Mouse (Mus musculus) limb, embryonic 14.5 days (tissue): Measurements from ENCODE around the gene Ssh3. TPM values are rescaled to one million over a fixed set of nuclear protein-coding genes. Genes with fewer than 3 reads are reported as not detected.
A peak's percentile ranks its signal among the peaks of the same experiment; 100 is the strongest.

Source experiments
- ATAC-seq: fragments of 200-750 bp; cut with Nextera tagmentation; 2 replicates; pipeline ENCODE4 v1.8.0; 2017; ENCODE audit warnings: low read depth, moderate number of reproducible peaks, moderate TSS enrichment; ENCODE audit not compliant: low FRiP score
- DNase-seq: peaks from one replicate; pipeline ENCODE4 v3.0.0-alpha.2; 2015; ENCODE audit warnings: low spot score
- H3K27ac ChIP-seq: fragments of 300-500 bp; sonication (generic); replicated peaks from 2 replicates; pipeline ENCODE4 v1.5.1; 2014; ENCODE audit warnings: low read depth, mild to moderate bottlenecking, low read length, moderate library complexity, mixed read lengths
- H3K27me3 ChIP-seq: fragments of 300-500 bp; sonication (generic); 2 replicates; pipeline ENCODE4 v1.6.1; 2014; ENCODE audit warnings: low read length, mixed read lengths; ENCODE audit not compliant: control insufficient read depth, insufficient read depth
- H3K36me3 ChIP-seq: fragments of 300-500 bp; sonication (generic); 2 replicates; pipeline ENCODE4 v1.6.1; 2014; ENCODE audit warnings: mild to moderate bottlenecking, low read length, moderate library complexity, mixed read lengths; ENCODE audit not compliant: control insufficient read depth, insufficient read depth
- H3K4me1 ChIP-seq: fragments of 300-500 bp; sonication (generic); 2 replicates; pipeline ENCODE4 v1.6.1; 2014; ENCODE audit warnings: antibody characterized with exemption, low read length, mixed read lengths; ENCODE audit not compliant: control insufficient read depth, insufficient read depth
- H3K4me2 ChIP-seq: fragments of 300-500 bp; sonication (generic); replicated peaks from 2 replicates; pipeline ENCODE4 v1.6.1; 2014; ENCODE audit warnings: low read depth, mild to moderate bottlenecking, low read length, moderate library complexity; ENCODE audit not compliant: severe bottlenecking
- H3K4me3 ChIP-seq: fragments of 300-500 bp; sonication (generic); replicated peaks from 2 replicates; pipeline ENCODE4 v1.5.1; 2014; ENCODE audit warnings: low read length
- H3K9ac ChIP-seq: fragments of 300-500 bp; sonication (generic); 2 replicates; pipeline ENCODE4 v1.6.1; 2014; ENCODE audit warnings: mild to moderate bottlenecking, low read depth, low read length, moderate library complexity; ENCODE audit not compliant: severe bottlenecking
- H3K9me3 ChIP-seq: fragments of 300-500 bp; sonication (generic); 2 replicates; pipeline ENCODE4 v1.6.1; 2016; ENCODE audit warnings: low read length; ENCODE audit not compliant: control insufficient read depth
- POLR2A ChIP-seq: fragments of 200-500 bp; IDR thresholded peaks from 2 replicates; pipeline ENCODE4 v1.8.0; 2012; ENCODE audit warnings: inconsistent platforms, mild to moderate bottlenecking, moderate library complexity, borderline replicate concordance; ENCODE audit not compliant: insufficient read depth, insufficient read length; ENCODE audit errors: extremely low read depth
- WGBS: fragments of 180-500 bp; shearing (Covaris S2); extraction: QIAGEN DNeasy Blood & Tissue Kit; methylation state at CpG from one replicate; pipeline ENCODE4 v1.1.7; 2014; 5-methylcytosine and 5-hydroxymethylcytosine counted together
- polyA plus RNA-seq, 2 experiments: library from polyadenylated mRNA; depleted of rRNA in 1 of 2; stranded (reverse) in 1 of 2; unstranded in 1 of 2; fragments of >200 nt; fragmentation: Nextera tagmentation in 1 of 2; extraction: Ambion mirVana in 1 of 2; gene quantifications; 2 replicates each; pipeline versions ENCODE4 v1.2.1 to v1.2.3; 2012 to 2014

The Ssh3 gene
- polyA plus RNA-seq, 2 experiments: 22.3 to 57.5 TPM

DNA sequence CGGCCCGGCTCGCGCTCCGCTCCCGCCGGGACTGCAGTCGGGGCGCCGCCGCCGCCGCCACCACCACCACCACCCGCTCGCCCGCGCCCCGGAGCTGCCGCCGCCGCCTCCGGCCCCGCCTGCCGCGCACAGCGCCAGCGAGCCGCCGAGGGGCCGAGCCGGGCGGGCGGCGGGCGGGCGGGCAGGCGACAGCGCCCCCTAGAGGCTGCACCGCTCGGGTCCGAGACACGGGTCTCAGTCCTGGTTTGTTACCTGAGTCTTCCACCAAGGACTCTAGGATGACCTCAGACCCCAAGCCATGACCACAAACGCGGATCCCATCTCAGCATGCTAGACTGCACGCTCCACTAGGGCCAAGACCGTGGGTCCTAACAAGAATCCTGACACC is 37.2 kb upstream of the Ssh3 start, which contains the start of gene Grk2:
Gene Grk2, minus strand, starts transcription at position 33 of the 388 bp plus-strand sequence.
- Histone ChIP-seq H3K9me3 (no peaks in the 10 kb centered on the region), H3K4me2 (peak within 1 kb of the TSS; percentile 85), H3K27me3 (no peaks in the 10 kb centered on the region), H3K9ac (peak within 1 kb of the TSS; percentile 92), H3K4me1 (peaks cover 45% of the 10 kb centered on the region), H3K27ac (peak within 1 kb of the TSS; percentile 85), H3K4me3 (peak within 1 kb of the TSS; percentile 97), H3K36me3 (no peaks in the 10 kb centered on the region)
- DNase-seq (peak; percentile 60), ATAC-seq (peak; percentile 79)
- under 1% methylated on average over 16 of the region's 46 CpGs for WGBS
- TF ChIP-seq POLR2A: no peak

DNA sequence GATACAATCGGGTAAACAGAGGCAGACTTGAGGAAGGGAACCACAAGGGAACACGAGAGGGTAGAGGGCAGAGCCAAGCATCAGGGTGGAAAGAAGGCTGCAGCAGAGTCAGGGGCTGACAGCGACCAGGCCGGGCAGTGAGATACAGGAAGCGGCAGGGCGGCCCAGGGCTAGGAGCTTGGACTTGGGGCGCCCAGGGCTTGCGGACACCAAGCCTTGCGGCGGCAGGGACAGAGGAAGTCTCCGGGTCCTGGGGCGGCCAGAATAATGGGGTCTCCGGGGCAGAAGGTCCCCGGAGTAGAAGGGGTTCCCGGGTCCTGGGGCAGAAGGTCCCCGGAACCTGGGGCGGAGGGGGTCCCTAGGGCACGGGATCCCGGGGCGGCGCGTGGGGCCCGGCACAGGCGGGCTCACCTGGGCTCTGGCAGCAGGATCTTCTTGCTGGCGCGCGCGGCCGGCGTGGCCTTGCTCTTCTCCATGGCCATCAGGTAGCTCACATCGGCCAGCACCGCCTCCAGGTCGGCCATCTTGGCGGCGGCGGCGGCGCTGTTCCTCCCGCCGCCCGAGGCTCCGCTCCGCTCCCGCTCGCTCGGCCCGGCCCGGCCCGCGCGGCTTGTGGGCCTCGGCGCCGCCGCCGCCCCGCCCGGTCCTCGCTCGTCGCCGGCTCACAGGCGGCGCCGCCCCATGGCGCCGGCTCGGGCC is 36.7 kb upstream of the Ssh3 start:
- ATAC-seq: peak; percentile 56
- peak overlapping the region; percentile 92 for H3K9ac ChIP-seq

DNA sequence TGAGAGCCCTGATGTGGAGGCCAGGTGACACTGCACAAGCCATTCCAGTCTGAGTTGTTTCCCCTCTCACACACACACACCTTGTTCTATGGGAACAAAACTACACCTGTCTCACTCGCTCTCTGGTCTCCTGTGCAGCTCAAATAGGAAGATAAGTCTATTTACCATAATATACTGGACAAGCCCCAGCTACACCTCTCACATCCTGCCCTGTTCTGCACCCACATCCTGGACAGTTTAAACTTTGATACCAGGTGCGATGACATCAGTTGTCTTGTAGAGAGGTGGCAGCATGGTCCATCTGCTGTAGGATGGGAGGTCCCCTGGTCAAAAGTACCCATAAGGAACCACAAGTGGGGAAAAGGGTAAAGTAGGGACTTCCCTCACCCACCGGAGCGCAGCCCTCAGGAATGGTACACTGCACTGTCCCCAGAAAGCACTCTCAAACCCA is 35.9 kb upstream of the Ssh3 start:
- Histone ChIP-seq H3K9ac (peak overlapping the region; percentile 92), H3K9me3 (no peaks in the 10 kb centered on the region), H3K4me3 (peak overlapping the region; percentile 97), H3K4me1 (peaks cover 55% of the 10 kb centered on the region), H3K36me3 (no peaks in the 10 kb centered on the region), H3K27ac (no peak overlapping the region), H3K4me2 (peak overlapping the region; percentile 85), H3K27me3 (no peaks in the 10 kb centered on the region)
- WGBS: 50% methylated on average over 4 of the region's 4 CpGs
- no peak for ATAC-seq
- no peak for TF ChIP-seq POLR2A
- DNase-seq: no peak

More for the DNA sequence above, 36.7 kb upstream of the Ssh3 start:
- no peak for TF ChIP-seq POLR2A
- under 1% methylated on average over 47 of the region's 68 CpGs for WGBS
- Histone ChIP-seq H3K4me2 (peak overlapping the region; percentile 85), H3K9me3 (no peaks in the 10 kb centered on the region), H3K4me3 (peak overlapping the region; percentile 97), H3K36me3 (no peaks in the 10 kb centered on the region), H3K27me3 (no peaks in the 10 kb centered on the region), H3K27ac (peak overlapping the region; percentile 85), H3K4me1 (peaks cover 51% of the 10 kb centered on the region)
- DNase-seq: no peak

DNA sequence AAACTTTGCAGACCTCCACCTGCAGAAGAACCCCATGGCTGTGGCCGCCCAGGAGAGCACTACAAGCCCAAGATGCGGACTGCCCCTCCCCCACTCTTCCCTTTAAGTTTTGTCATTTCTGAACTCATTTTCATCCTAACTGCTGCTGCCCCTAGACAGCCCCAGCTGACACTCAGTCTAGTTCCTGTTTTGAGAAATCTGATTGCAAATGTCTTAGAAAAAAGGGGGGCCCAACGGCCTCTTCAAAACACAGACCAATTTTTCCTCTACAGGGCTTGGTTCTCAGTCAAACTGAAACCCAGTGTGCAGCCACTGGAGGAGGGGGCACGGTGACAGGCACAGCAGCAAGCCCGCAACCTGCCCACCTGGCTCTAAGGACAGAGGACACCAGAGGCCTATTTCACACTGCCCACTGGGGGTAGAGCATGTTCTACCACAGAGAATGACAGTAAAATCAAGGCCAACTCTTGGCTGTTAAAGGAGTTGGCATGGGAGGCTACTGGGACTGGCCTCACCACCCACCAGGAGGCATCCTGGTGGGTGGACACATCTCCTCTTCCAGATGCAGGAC is 35.4 kb upstream of the Ssh3 start:
- TF ChIP-seq POLR2A: no peak
- no peaks in the 10 kb centered on the region for H3K9me3 ChIP-seq
- H3K9ac ChIP-seq: 0 out of 2 replicates have a peak overlapping the region, but pooled peaks have one; percentile 5
- ATAC-seq (no peak), DNase-seq (no peak)
- H3K4me3 ChIP-seq: peak overlapping the region; percentile 97; the same call in 1 of the 2 replicates
- WGBS: 66% methylated on average over 5 of the region's 5 CpGs
- H3K27ac ChIP-seq: no peak overlapping the region
- no peaks in the 10 kb centered on the region for H3K27me3 ChIP-seq
- H3K4me2 ChIP-seq: peak overlapping the region; percentile 85
- H3K4me1 ChIP-seq: peaks cover 55% of the 10 kb centered on the region
- H3K36me3 ChIP-seq: no peaks in the 10 kb centered on the region

DNA sequence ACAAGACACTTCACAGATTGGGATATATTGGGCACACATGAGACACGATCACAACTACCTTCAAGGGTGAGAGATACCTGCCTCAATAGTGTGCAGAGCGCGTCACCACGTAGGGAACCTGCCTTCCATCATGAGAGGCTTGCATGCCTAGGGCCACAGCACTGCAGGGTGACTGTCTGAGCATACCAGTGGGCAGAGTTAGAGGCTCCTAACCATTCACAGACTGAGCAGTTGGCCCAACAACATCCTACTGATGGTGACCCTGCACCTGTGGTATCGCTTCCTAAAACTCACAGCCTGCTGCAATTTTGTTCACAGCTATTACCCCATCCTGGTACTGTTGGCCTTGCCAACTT is 34.6 kb upstream of the Ssh3 start:
- ATAC-seq (no peak), DNase-seq (no peak)
- 0 out of 2 replicates have a peak overlapping the region, but pooled peaks have one; percentile 38 for H3K9ac ChIP-seq
- 91% methylated on average over 5 of the region's 5 CpGs for WGBS
- H3K4me3 ChIP-seq: no peak overlapping the region
- peaks cover 55% of the 10 kb centered on the region for H3K4me1 ChIP-seq
- H3K36me3 ChIP-seq: no peaks in the 10 kb centered on the region
- no peak overlapping the region; the same call in 1 of the 2 replicates for H3K4me2 ChIP-seq
- TF ChIP-seq POLR2A: no peak
- H3K9me3 ChIP-seq: no peaks in the 10 kb centered on the region
- H3K27me3 ChIP-seq: no peaks in the 10 kb centered on the region
- H3K27ac ChIP-seq: no peak overlapping the region
